Mouse (Mus musculus): ENCODE results near the gene Atxn2. TPM values are rescaled to one million over a fixed set of nuclear protein-coding genes. Genes with fewer than 3 reads are reported as not detected.

The Atxn2 gene
- 31.7 and 79.9 TPM in 2 replicates for polyA plus RNA-seq (2021; fragmentation: Nextera tagmentation)
- long read RNA-seq, experiment 1, full-length matches to known transcripts = 1 of 12 reads
- long read RNA-seq, experiment 1, partial matches to known transcripts = 2 of 12 reads
- long read RNA-seq, experiment 1, other reads (novel, unspliced or antisense) = 9 of 12 reads
- long read RNA-seq, experiment 2, partial matches to known transcripts = 10 of 14 reads
- long read RNA-seq, experiment 2, other reads (novel, unspliced or antisense) = 4 of 14 reads

DNA sequence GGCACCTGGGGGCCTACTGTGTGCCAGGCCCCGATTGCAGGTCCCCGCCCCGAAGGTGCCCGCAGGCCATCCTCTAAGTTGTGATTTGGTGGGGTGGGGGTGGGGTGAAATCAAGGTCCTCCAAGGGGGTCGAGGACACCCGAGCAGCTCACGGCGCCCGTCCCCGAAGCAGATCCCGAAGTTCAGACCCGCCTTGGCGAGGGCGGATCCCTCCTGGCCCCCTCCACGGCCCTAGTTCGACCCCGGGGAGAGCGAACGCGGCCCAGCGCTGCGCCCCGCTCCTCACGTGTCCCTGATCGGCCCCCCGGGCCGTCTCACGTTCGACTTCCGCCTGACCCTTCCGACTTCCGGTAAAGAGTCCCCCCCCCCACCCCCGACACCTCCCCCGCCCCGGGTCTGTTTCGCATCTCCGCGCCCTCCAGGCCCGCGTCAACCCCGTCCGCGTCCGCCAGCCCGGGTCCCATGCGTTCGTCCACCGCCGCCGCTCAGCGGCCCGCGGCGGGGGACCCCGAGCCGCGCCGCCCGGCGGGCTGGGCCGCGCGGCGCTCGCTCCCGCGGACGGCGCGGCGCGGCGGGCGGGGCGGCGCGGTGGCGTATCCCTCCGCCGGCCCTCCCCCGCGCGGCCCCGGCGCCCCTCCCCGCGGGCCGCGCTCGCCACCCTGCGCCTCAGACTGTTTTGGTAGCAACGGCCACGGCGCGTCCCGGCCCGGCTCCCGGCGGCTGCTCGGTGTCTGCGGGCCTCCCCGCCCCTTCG, at the start of gene Atxn2:
Gene Atxn2 (plus strand): TSS at position 164 of the 754 bp plus-strand sequence.

DNA sequence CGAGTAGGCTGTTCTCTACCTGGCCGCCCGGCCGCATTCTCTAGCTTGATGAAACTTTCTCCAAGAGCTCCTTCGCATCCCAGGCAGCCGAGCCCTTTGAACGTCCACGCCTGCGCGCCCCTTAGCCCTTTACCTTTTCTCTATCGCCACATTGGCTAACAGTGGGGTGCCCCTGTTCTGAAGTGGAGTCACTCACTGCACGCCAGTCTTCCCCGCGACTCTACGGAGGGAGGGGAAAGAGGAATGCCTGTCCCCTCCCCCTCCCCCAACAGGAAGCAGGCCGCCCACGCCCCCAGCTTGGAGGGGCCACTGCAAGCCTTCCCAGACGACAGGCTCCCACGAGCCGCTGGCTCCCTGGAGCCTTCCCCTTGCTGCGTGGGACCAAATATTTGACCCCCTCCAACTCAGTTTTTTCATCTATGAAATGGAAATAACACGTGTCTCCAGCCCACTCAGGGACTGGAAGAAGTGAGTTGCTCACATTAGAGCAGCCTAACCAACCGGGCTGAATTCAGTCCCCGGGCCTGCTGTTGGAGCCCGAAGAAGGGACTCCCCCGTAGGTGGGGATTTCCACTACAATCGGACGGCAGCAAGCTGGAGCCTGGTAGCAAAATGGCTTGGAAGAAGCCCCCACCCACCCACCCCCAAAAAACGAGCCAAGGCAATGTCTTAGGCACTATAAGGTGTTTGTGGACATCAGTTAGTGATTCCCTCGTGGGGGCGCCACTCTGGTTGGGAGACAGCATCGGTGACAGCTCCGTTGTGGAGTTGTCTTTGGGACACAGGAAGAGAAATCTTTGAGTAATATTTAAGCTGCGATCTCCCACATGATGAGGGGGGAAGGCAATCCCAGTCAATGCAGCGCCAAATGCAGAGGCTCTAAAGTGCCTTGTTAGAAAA, 126.6 kb downstream of the Atxn2 start, which contains the start of gene Sh2b3:
Gene Sh2b3 (minus strand): TSS at position 206 of the 900 bp plus-strand sequence.

DNA sequence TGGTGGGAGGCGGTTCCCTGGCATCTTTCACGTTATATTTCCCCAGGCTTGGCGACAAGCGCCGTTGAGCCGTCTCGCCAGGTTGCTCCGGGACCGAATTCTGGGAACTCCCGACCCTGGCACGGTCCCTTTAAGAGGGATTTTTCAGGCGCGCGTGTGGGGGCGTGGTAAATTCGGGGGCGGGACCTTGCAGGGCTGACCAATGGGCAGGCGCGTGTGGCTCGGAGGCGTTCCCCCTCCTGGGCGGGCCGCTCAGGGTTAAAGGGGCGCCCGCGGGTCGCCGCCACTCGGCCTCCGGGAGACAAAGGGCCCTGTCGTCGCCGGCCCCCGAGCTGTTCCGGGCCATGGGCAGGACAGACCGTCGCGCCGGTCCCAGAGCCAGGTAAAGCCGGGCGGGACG, 137.6 kb downstream of the Atxn2 start, which contains the start of gene Pheta1:
Gene Pheta1 (plus strand): TSS at position 242 of the 400 bp plus-strand sequence.

Other genes with a start within 250 kb of the Atxn2 start
- gene Adam1b, start 207.9 kb upstream of the Atxn2 start, polyA plus RNA-seq (2021; fragmentation: Nextera tagmentation) = not detected in 2 replicates
- gene Adam1a, start 165.9 kb upstream of the Atxn2 start, polyA plus RNA-seq (2021; fragmentation: Nextera tagmentation) = 0.21 and 0.55 TPM in 2 replicates
- gene Gm42878, start 165.9 kb upstream of the Atxn2 start, polyA plus RNA-seq (2021; fragmentation: Nextera tagmentation) = not detected in 2 replicates
- gene Mapkapk5, start 165.4 kb upstream of the Atxn2 start, polyA plus RNA-seq (2021; fragmentation: Nextera tagmentation) = 13.5 and 15.4 TPM in 2 replicates
- gene Aldh2, start 117.5 kb upstream of the Atxn2 start, polyA plus RNA-seq (2021; fragmentation: Nextera tagmentation) = 80.3 and 88.1 TPM in 2 replicates
- 1.8 and 2.5 TPM in 2 replicates for gene Acad12, start 92.4 kb upstream of the Atxn2 start, polyA plus RNA-seq (2021; fragmentation: Nextera tagmentation)
- 1.2 TPM in 2 replicates for gene Acad10, start 50.8 kb upstream of the Atxn2 start, polyA plus RNA-seq (2021; fragmentation: Nextera tagmentation)
- 16.7 and 35.1 TPM in 2 replicates for gene Brap, start 50.8 kb upstream of the Atxn2 start, polyA plus RNA-seq (2021; fragmentation: Nextera tagmentation)
- 5.6 and 10.0 TPM in 2 replicates for gene Sh2b3, start 126.3 kb downstream of the Atxn2 start, polyA plus RNA-seq (2021; fragmentation: Nextera tagmentation)
- gene Pheta1, start 137.6 kb downstream of the Atxn2 start, polyA plus RNA-seq (2021; fragmentation: Nextera tagmentation) = 6.4 and 7.8 TPM in 2 replicates